Mouse (Mus musculus) erythroblast, embryonic 14.5 days (primary cell): Measurements from ENCODE around the gene Npvf.

Source experiments
- GATA1 ChIP-seq: IDR thresholded peaks from 2 replicates; pipeline ENCODE4 v1.6.1; 2012; ENCODE audit warnings: low read length, inconsistent platforms, mixed read lengths
- TAL1 ChIP-seq: IDR thresholded peaks from 3 replicates; pipeline ENCODE4 v1.6.1; 2012; ENCODE audit warnings: low read length, inconsistent platforms, mixed read lengths

DNA sequence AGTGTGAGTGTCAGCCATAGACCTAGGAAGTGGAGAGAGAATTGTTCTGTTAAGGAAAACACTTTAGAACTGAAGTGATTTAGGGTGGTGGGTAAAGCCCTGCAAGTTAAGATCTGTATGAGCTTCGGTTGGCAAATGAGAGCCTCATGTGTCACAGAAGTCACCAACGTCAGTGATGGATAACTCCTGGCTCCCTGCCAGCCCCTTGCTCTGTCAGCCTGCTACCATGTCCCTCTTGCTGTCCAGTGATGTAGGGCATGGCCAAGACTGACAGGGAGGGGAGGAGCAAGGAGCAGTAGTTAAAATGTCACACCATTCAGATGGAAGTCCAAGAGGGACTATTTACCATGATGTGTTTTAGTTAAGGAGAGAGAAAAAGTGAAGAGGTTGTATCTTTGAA lies 14.6 kb downstream of the Npvf start:
- TF ChIP-seq TAL1 (no peak), GATA1 (no peak)
